Mouse (Mus musculus) hindbrain, embryonic 16.5 days (tissue): ENCODE results near the gene Atp1a1. TPM values are rescaled to one million over a fixed set of nuclear protein-coding genes. Genes with fewer than 3 reads are reported as not detected.

Source experiments
- ATAC-seq: fragments of 200-750 bp; cut with Nextera tagmentation; 2 replicates; pipeline ENCODE4 v1.8.0; 2017; ENCODE audit warnings: moderate TSS enrichment, moderate library complexity
- H3K27ac ChIP-seq: fragments of 300-500 bp; sonication (generic); 2 replicates; pipeline ENCODE4 v1.5.1; 2014; ENCODE audit warnings: low read depth, mild to moderate bottlenecking, control low read depth, low read length, moderate library complexity
- H3K27me3 ChIP-seq: fragments of 300-500 bp; sonication (generic); replicated peaks from 2 replicates; pipeline ENCODE4 v1.6.1; 2014; ENCODE audit warnings: low read length; ENCODE audit not compliant: control insufficient read depth, insufficient read depth
- H3K36me3 ChIP-seq: fragments of 300-500 bp; sonication (generic); 2 replicates; pipeline ENCODE4 v1.6.1; 2014; ENCODE audit warnings: mild to moderate bottlenecking, low read length, moderate library complexity, mixed read lengths; ENCODE audit not compliant: control insufficient read depth, insufficient read depth
- H3K4me1 ChIP-seq: fragments of 300-500 bp; sonication (generic); 2 replicates; pipeline ENCODE4 v1.6.1; 2014; ENCODE audit warnings: low read depth, low read length; ENCODE audit not compliant: control insufficient read depth, insufficient read depth
- H3K4me2 ChIP-seq: fragments of 300-500 bp; sonication (generic); 2 replicates; pipeline ENCODE4 v1.6.1; 2014; ENCODE audit warnings: mild to moderate bottlenecking, low read length, control low read depth, moderate library complexity
- H3K4me3 ChIP-seq: fragments of 300-500 bp; sonication (generic); 2 replicates; pipeline ENCODE4 v1.5.1; 2014; ENCODE audit warnings: mild to moderate bottlenecking, low read length, control low read depth, moderate library complexity
- H3K9ac ChIP-seq: fragments of 300-500 bp; sonication (generic); 2 replicates; pipeline ENCODE4 v1.6.1; 2014; ENCODE audit warnings: low read depth, mild to moderate bottlenecking, control low read depth, low read length, moderate library complexity
- H3K9me3 ChIP-seq: fragments of 300-500 bp; sonication (generic); 2 replicates; pipeline ENCODE4 v1.6.1; 2014; ENCODE audit warnings: mild to moderate bottlenecking, low read length, moderate library complexity; ENCODE audit not compliant: control insufficient read depth
- WGBS: fragments of 180-500 bp; shearing (Covaris S2); extraction: QIAGEN DNeasy Blood & Tissue Kit; methylation state at CpG from one replicate; pipeline ENCODE4 v1.1.7; 2014; 5-methylcytosine and 5-hydroxymethylcytosine counted together
- polyA plus RNA-seq: library from polyadenylated mRNA; unstranded; fragments of >200 nt; fragmentation: Nextera tagmentation; extraction: Ambion mirVana; gene quantifications from 2 replicates; pipeline ENCODE4 v1.2.1, GENCODE M21; 2015

The Atp1a1 gene
- polyA plus RNA-seq, 1 experiment from 2014 or later: 67.5 TPM

DNA sequence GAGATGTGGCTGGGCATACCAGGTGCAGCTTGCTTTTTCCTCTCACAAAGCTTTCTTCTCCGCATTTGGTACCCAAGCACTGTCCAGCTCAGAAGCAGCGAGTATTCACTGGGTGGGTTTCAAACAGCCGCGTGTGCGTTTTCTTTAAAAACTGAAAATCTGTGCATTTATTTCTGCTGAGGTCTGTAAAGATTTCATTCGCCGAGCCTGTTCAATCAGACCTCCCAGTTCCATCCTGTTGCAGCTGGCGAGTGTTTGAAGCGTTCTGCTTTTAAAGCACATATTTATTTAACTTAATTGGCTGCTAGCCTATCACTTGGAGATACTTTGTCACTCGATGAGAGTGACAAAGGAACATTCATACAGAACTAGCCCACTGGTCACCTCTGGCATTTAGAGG is 73.6 kb downstream of the Atp1a1 start:
- 64% methylated on average over 10 of the region's 10 CpGs for WGBS
- H3K27ac ChIP-seq: no peak overlapping the region
- H3K9ac ChIP-seq: no peak overlapping the region
- H3K4me3 ChIP-seq: no peak overlapping the region
- H3K9me3 ChIP-seq: no peaks in the 10 kb centered on the region
- no peak for ATAC-seq
- H3K36me3 ChIP-seq: no peaks in the 10 kb centered on the region
- no peak overlapping the region for H3K4me2 ChIP-seq
- H3K27me3 ChIP-seq: no peaks in the 10 kb centered on the region
- peaks cover 9% of the 10 kb centered on the region for H3K4me1 ChIP-seq

DNA sequence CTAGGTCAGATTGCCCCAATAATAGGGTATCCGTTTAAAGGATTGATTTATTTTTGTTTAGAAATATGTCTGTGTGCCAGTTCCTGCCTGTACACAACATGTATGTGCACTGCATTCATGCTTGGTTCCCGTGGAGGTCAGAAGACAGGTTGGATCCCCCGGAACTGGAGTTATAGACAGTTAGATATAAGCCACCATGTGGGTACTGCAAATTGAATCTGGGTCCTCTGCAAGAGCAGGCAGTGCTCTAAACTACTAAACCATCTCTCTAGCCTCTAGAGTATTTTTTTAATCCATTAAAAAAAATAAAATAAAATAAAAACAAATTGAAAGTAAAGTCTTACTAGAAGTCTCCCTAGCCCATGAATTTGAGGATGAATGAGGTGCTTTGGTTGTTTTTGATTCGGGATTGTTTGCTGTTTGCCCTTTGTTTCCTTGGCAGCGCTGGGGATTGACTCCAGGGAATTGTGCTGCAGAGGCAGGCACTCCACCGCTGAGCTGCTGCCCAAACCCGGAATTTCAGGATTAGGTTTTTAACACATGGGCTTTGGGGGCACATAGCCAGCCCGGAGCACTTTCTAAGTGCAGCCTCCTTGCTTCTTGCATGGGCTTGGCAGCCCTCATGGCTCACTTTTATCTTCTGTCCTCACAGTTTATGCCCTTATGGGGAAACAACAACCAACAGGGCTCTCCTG is 75.4 kb downstream of the Atp1a1 start:
- no peak for ATAC-seq
- WGBS: 16% methylated on average over 8 of the region's 8 CpGs

DNA sequence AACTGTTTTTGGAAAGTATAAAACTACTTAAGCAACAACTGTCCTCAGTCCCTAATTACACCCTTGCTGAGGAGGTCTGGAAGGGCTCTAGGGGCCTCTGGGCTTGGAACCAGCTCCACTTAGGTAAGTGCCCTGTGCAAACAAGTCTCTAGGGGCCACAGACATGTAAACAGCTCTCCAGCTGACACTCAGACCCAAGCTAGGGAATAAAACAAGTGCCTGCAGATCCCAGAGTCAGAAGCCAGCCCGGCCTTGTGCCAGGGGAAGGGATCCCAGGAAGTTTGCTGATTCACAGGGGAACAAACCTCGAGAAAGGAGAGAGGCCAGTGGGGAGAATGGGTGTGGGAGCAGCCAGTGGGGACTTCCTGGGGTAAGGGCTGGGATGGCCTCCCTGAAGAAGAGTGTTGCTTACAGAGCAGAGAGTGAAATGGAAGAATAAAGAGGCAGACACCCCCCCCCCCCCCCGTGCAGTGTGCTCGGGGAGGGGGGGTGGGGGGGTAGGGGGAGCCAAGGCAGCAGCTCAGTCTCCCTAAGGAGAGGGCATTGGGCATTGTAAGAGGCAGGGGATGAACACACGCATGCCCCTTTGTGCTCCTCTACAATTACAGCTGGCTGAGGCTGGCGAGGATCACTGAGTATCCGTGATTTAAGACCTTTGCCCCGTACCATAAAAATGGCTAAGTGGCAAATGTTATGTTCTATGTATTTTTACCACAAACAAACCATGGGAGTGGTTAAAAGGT is 76.2 kb downstream of the Atp1a1 start:
- no peak overlapping the region for H3K4me3 ChIP-seq
- no peaks in the 10 kb centered on the region for H3K9me3 ChIP-seq
- no peak overlapping the region for H3K27ac ChIP-seq
- 25% methylated on average over 6 of the region's 8 CpGs for WGBS
- H3K27me3 ChIP-seq: no peaks in the 10 kb centered on the region
- peaks cover 9% of the 10 kb centered on the region for H3K4me1 ChIP-seq
- no peaks in the 10 kb centered on the region for H3K36me3 ChIP-seq
- H3K9ac ChIP-seq: no peak overlapping the region; the same call in 1 of the 2 replicates
- no peak for ATAC-seq
- H3K4me2 ChIP-seq: no peak overlapping the region

More for the DNA sequence above, 75.4 kb downstream of the Atp1a1 start:
- no peaks in the 10 kb centered on the region for H3K27me3 ChIP-seq
- no peak overlapping the region for H3K4me3 ChIP-seq
- no peaks in the 10 kb centered on the region for H3K36me3 ChIP-seq
- H3K4me1 ChIP-seq: peaks cover 9% of the 10 kb centered on the region
- H3K9me3 ChIP-seq: no peaks in the 10 kb centered on the region
- H3K4me2 ChIP-seq: no peak overlapping the region
- no peak overlapping the region for H3K27ac ChIP-seq
- H3K9ac ChIP-seq: no peak overlapping the region

DNA sequence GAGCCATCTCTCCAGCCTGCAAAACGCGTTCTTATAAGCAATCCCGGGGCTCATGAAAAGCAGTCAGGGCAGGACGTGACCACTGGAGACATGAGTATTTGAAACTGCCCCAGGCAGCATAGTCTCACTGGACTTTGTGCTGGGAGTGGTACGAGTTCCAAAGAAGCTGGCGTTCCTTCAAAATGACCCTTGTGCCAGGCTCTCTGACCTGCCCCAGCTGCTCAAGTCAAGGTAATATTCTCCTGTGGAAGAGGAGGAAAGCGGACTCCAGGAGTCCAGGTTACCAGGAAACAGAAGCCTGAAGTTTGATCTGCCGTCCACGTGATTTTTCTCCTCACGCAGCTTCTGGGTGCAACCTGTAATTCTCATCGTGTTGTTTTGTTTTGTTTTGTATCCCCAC is 77.9 kb downstream of the Atp1a1 start:
- 83% methylated on average over 11 of the region's 11 CpGs for WGBS

More for the DNA sequence above, 77.9 kb downstream of the Atp1a1 start:
- Histone ChIP-seq H3K4me2 (no peak overlapping the region), H3K4me3 (no peak overlapping the region), H3K36me3 (no peaks in the 10 kb centered on the region), H3K27me3 (no peaks in the 10 kb centered on the region), H3K4me1 (peaks cover 12% of the 10 kb centered on the region), H3K9ac (no peak overlapping the region), H3K27ac (no peak overlapping the region), H3K9me3 (no peaks in the 10 kb centered on the region)
- ATAC-seq: no peak

Other genes with a start within 250 kb of the Atp1a1 start
- 79.0 and 82.0 TPM in 2 replicates for gene Igsf3, start 227.6 kb downstream of the Atp1a1 start, polyA plus RNA-seq
- gene Mab21l3, start 244.3 kb upstream of the Atp1a1 start, polyA plus RNA-seq: 0.16 TPM in 2 replicates